Mouse (Mus musculus): ENCODE measurements around the gene Frat1. TPM values are rescaled to one million over a fixed set of nuclear protein-coding genes. Genes with fewer than 3 reads are reported as not detected.

Gene Frat1
- polyA plus RNA-seq, 1 experiment from 2014 or later: 23.4 TPM

DNA sequence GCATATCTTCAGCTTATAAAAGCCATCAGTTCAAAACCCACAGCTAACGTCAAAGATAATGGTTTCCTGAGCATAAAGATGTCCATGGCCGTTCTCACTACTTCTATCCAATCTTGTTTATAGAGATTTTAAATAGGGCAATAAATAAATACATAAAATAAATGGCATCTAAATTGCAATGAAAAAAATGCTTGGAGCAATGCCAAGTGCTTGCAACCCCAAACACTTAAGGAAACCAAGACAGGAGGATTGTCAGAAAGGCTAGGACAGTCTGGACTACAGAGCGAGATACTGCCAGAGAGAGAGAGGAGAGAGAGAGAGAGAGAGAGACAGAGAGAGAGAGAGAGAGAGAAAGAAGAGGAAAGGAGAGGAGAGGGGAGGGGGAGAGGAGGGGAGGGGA lies 3.2 kb upstream of the Frat1 start:
- Histone ChIP-seq H3K9me3 (ENCODE audit: control insufficient read depth, low read length) (no peaks in the 10 kb centered on the region), H3K9ac (no peak overlapping the region), H3K36me3 (replicated peaks; ENCODE audit: control insufficient read depth, insufficient read depth) (no peaks in the 10 kb centered on the region), H3K4me1 (replicated peaks; ENCODE audit: control insufficient read depth, insufficient read depth, low read length) (peaks cover 3% of the 10 kb centered on the region), H3K27me3 (ENCODE audit: control insufficient read depth, insufficient read depth, low read length) (no peaks in the 10 kb centered on the region), H3K27ac (no peak overlapping the region), H3K4me2 (replicated peaks) (no peak overlapping the region), H3K4me3 (replicated peaks; ENCODE audit: low read length) (no peak overlapping the region)
- 82% methylated on average over 2 of the region's 3 CpGs for WGBS
- DNase-seq (ENCODE audit: low spot score): no peak
- ATAC-seq (ENCODE audit: low FRiP score): no peak

GRCm38 (mm10) chr19:41828941-41829340 lies 829 bp upstream of the Frat1 start:
- DNase-seq (ENCODE audit: low spot score) (no peak), ATAC-seq (ENCODE audit: low FRiP score) (no peak)
- H3K9ac ChIP-seq: peak overlapping the region; percentile 85
- H3K9me3 ChIP-seq (ENCODE audit: control insufficient read depth, low read length): no peaks in the 10 kb centered on the region
- peak overlapping the region; percentile 81 for H3K4me3 ChIP-seq (replicated peaks; ENCODE audit: low read length)
- peaks cover 25% of the 10 kb centered on the region for H3K4me1 ChIP-seq (replicated peaks; ENCODE audit: control insufficient read depth, insufficient read depth, low read length)
- peak overlapping the region; percentile 88 for H3K4me2 ChIP-seq (replicated peaks)
- H3K27ac ChIP-seq: peak overlapping the region; percentile 94
- WGBS: 76% methylated on average over 3 of the region's 3 CpGs
- H3K27me3 ChIP-seq (ENCODE audit: control insufficient read depth, insufficient read depth, low read length): no peaks in the 10 kb centered on the region
- no peaks in the 10 kb centered on the region for H3K36me3 ChIP-seq (replicated peaks; ENCODE audit: control insufficient read depth, insufficient read depth)

DNA sequence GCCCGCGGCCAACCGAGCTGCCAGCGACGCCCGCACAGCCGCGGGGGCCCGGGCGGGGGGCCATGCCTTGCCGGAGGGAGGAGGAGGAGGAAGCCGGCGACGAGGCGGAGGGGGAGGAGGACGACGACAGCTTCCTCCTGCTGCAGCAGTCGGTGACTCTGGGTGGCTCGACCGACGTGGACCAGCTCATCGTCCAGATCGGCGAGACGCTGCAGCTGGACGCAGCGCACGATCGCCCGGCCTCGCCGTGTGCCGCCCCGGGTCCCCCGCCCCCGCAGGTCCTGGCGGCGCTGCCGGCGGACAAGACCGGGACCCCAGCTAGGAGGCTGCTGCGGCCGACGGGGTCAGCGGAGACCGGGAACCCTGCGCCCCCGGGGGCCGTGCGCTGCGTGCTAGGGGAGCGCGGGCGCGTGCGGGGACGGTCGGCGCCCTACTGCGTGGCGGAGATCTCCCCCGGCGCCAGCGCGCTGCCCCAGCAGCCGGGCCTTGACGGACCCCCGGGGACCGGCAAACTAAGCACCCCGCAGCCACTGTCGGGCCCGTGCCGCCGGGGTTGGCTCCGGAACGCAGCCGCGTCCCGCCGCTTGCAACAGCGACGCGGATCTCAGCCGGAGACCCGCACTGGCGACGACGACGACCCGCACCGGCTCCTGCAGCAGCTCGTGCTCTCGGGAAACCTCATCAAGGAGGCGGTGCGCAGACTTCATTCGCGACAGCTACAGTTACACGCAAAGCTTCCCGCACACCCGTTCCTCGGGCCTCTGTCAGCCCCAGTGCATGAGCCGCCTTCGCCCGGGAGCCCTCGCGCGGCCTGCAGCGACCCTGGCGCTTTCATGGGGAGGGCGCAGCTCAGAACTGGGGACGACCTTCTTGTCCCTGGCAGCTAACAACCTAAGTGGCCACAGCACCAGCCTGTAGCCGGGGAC lies 599 bp downstream of the Frat1 start:
- ATAC-seq (ENCODE audit: low FRiP score) (peak; percentile 58), DNase-seq (ENCODE audit: low spot score) (peak; percentile 56)
- Histone ChIP-seq H3K4me3 (replicated peaks; ENCODE audit: low read length) (peak overlapping the region; percentile 81), H3K36me3 (replicated peaks; ENCODE audit: control insufficient read depth, insufficient read depth) (no peaks in the 10 kb centered on the region), H3K9me3 (ENCODE audit: control insufficient read depth, low read length) (no peaks in the 10 kb centered on the region), H3K27me3 (ENCODE audit: control insufficient read depth, insufficient read depth, low read length) (no peaks in the 10 kb centered on the region), H3K9ac (peak overlapping the region; percentile 85), H3K27ac (peak overlapping the region; percentile 94), H3K4me1 (replicated peaks; ENCODE audit: control insufficient read depth, insufficient read depth, low read length) (peaks cover 33% of the 10 kb centered on the region), H3K4me2 (replicated peaks) (peak overlapping the region; percentile 88)
- WGBS: under 1% methylated on average over 95 of the region's 112 CpGs

DNA sequence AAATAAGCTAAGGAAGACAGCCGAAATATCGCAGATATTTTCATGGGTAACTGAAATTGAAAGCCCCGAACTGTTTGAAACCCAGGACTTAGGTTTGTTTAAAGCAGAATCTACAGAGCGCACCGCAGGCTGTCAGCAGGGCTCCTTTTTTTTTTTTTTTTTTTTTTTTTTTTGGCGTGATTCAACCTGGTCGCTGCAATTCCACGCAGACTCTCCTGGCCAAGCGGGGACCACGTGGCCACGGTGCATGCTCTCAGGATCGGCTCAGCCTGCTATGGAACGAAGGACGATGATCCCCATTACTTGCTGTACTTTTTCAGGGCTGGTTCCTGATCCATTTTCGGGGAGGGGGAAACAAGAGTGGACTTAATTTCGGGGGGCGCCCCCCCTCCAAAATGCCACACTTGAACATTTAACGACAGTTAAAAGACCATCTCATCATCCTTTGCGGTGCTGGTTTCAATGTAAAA lies 1.4 kb downstream of the Frat1 start:
- H3K27me3 ChIP-seq (ENCODE audit: control insufficient read depth, insufficient read depth, low read length): no peaks in the 10 kb centered on the region
- H3K36me3 ChIP-seq (replicated peaks; ENCODE audit: control insufficient read depth, insufficient read depth): no peaks in the 10 kb centered on the region
- H3K9me3 ChIP-seq (ENCODE audit: control insufficient read depth, low read length): no peaks in the 10 kb centered on the region
- H3K4me2 ChIP-seq (replicated peaks): peak overlapping the region; percentile 88
- peak overlapping the region; percentile 85 for H3K9ac ChIP-seq
- under 1% methylated on average over 19 of the region's 19 CpGs for WGBS
- ATAC-seq (ENCODE audit: low FRiP score) (no peak), DNase-seq (ENCODE audit: low spot score) (peak; percentile 58)
- H3K4me3 ChIP-seq (replicated peaks; ENCODE audit: low read length): peak overlapping the region; percentile 81
- H3K4me1 ChIP-seq (replicated peaks; ENCODE audit: control insufficient read depth, insufficient read depth, low read length): peaks cover 40% of the 10 kb centered on the region
- H3K27ac ChIP-seq: peak overlapping the region; percentile 94

- no peak for ATAC-seq (ENCODE audit: low FRiP score)
- H3K27ac ChIP-seq: peak overlapping the region; percentile 16
- 3% methylated on average over 14 of the region's 14 CpGs for WGBS
Observed at GRCm38 (mm10) chr19:41831718-41832391, 2.1 kb downstream of the Frat1 start.

GRCm38 (mm10) chr19:41832501-41833201 lies 2.9 kb downstream of the Frat1 start:
- Histone ChIP-seq H3K36me3 (replicated peaks; ENCODE audit: control insufficient read depth, insufficient read depth) (no peaks in the 10 kb centered on the region), H3K4me1 (replicated peaks; ENCODE audit: control insufficient read depth, insufficient read depth, low read length) (peaks cover 40% of the 10 kb centered on the region), H3K9ac (peak overlapping the region; percentile 85), H3K9me3 (ENCODE audit: control insufficient read depth, low read length) (no peaks in the 10 kb centered on the region), H3K4me2 (replicated peaks) (peak overlapping the region; percentile 88), H3K27ac (peak overlapping the region; percentile 22; the same call in 1 of the 2 replicates), H3K4me3 (replicated peaks; ENCODE audit: low read length) (peak overlapping the region; percentile 81), H3K27me3 (ENCODE audit: control insufficient read depth, insufficient read depth, low read length) (no peaks in the 10 kb centered on the region)
- DNase-seq (ENCODE audit: low spot score): no peak
- no peak for ATAC-seq (ENCODE audit: low FRiP score)
- 65% methylated on average over 13 of the region's 13 CpGs for WGBS

More at GRCm38 (mm10) chr19:41831718-41832391, 2.1 kb downstream of the Frat1 start:
- Histone ChIP-seq H3K4me3 (replicated peaks; ENCODE audit: low read length) (peak overlapping the region; percentile 81), H3K36me3 (replicated peaks; ENCODE audit: control insufficient read depth, insufficient read depth) (no peaks in the 10 kb centered on the region), H3K27me3 (ENCODE audit: control insufficient read depth, insufficient read depth, low read length) (no peaks in the 10 kb centered on the region), H3K9ac (peak overlapping the region; percentile 85), H3K4me1 (replicated peaks; ENCODE audit: control insufficient read depth, insufficient read depth, low read length) (peaks cover 40% of the 10 kb centered on the region), H3K4me2 (replicated peaks) (peak overlapping the region; percentile 88), H3K9me3 (ENCODE audit: control insufficient read depth, low read length) (no peaks in the 10 kb centered on the region)
- DNase-seq (ENCODE audit: low spot score): no peak

GRCm38 (mm10) chr19:41835407-41835806 lies 5.6 kb downstream of the Frat1 start:
- no peaks in the 10 kb centered on the region for H3K36me3 ChIP-seq (replicated peaks; ENCODE audit: control insufficient read depth, insufficient read depth)
- WGBS: 50% methylated on average over 6 of the region's 6 CpGs
- DNase-seq (ENCODE audit: low spot score): no peak
- H3K9me3 ChIP-seq (ENCODE audit: control insufficient read depth, low read length): no peaks in the 10 kb centered on the region
- H3K4me2 ChIP-seq (replicated peaks): peak overlapping the region; percentile 32
- no peaks in the 10 kb centered on the region for H3K27me3 ChIP-seq (ENCODE audit: control insufficient read depth, insufficient read depth, low read length)
- ATAC-seq (ENCODE audit: low FRiP score): no peak
- H3K4me1 ChIP-seq (replicated peaks; ENCODE audit: control insufficient read depth, insufficient read depth, low read length): peaks cover 40% of the 10 kb centered on the region
- no peak overlapping the region for H3K4me3 ChIP-seq (replicated peaks; ENCODE audit: low read length)
- H3K27ac ChIP-seq: peak overlapping the region; percentile 3; the same call in 1 of the 2 replicates
- 0 out of 2 replicates have a peak overlapping the region, but pooled peaks have one; percentile 28 for H3K9ac ChIP-seq

- peak overlapping the region; percentile 3; the same call in 1 of the 2 replicates for H3K27ac ChIP-seq
- 2% methylated on average over 6 of the region's 6 CpGs for WGBS
- 0 out of 2 replicates have a peak overlapping the region, but pooled peaks have one; percentile 28 for H3K9ac ChIP-seq
- no peaks in the 10 kb centered on the region for H3K36me3 ChIP-seq (replicated peaks; ENCODE audit: control insufficient read depth, insufficient read depth)
- no peak overlapping the region for H3K4me3 ChIP-seq (replicated peaks; ENCODE audit: low read length)
- peaks cover 40% of the 10 kb centered on the region for H3K4me1 ChIP-seq (replicated peaks; ENCODE audit: control insufficient read depth, insufficient read depth, low read length)
- no peaks in the 10 kb centered on the region for H3K27me3 ChIP-seq (ENCODE audit: control insufficient read depth, insufficient read depth, low read length)
- ATAC-seq (ENCODE audit: low FRiP score) (peak; percentile 53), DNase-seq (ENCODE audit: low spot score) (peak; percentile 62)
- H3K4me2 ChIP-seq (replicated peaks): peak overlapping the region; percentile 32
- H3K9me3 ChIP-seq (ENCODE audit: control insufficient read depth, low read length): no peaks in the 10 kb centered on the region
Observed at GRCm38 (mm10) chr19:41835816-41836215, 6.0 kb downstream of the Frat1 start.
